Mouse (Mus musculus) kidney, adult 9 months (tissue): ENCODE measurements around the gene Pop4.
"Not testable (repeated sequence)": the region's sequence is repeated elsewhere in the genome, so short reads cannot be mapped to it uniquely, and the experiment has no call there.

ENCODE experiments used
- DNase-seq: peaks from one replicate; pipeline ENCODE4 v3.0.0; 2022

Pop4 gene

DNA sequence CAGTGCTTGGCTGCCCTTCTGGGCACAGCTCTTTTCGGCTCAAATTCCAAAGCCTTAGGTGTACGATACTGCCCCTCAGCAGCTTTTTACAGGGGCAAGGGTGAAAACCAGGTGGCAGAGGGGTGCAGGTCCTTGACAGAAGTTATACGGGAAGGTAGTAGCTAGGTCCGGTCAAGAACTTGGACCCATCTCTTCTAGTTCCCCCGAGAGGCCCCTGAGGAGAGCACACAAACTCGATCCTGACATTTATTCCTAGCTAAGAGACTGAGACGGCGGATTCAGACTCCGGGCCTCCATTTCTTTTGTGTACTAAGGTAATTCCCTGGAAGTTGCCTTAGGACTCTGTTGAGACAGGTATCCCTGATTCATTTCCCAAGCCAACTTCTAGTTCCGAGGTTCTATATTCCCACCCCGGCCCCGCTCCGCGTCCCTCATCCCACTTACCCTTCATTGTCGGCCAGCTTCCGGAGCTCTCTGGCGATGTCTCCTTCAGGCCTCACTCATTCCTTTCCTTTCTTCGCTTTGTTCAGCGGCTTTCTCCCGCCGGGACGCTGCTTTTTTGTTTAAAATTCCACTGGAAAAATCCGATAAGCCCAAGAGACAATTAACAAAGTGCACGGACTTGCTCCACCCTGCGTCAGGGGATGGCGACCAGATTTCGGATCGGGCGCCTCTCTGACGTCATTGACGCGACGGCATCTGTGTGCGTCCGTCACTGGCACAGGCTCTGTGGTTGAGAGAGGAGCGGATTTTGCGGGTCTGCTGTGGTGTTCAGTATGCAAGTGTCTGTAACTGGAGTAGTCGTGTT is at the start of gene Pop4:
Gene Pop4 (minus strand): TSS at position 721 of the 808 bp plus-strand sequence.
- peak; percentile 90 for DNase-seq

DNA sequence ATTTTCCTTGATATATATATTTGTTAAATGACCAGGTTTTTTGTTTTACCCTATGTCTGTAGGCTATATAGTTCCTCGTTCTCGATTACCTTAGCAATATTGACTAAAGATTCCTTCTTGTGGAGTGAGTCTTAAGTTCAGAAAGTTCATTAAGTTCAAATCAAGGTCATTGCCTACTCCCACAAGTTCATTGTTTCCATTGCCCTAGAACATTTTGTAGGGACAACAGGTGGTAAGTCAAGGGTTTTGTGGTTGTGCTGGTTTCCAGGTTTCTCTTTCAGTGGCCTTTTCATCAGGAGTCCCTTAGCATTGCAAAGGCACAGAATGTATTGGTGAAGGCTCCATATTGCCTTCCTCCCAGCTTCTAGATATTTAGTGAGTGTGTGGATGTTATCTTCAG is 49.4 kb upstream of the Pop4 start:
- DNase-seq = no peak

DNA sequence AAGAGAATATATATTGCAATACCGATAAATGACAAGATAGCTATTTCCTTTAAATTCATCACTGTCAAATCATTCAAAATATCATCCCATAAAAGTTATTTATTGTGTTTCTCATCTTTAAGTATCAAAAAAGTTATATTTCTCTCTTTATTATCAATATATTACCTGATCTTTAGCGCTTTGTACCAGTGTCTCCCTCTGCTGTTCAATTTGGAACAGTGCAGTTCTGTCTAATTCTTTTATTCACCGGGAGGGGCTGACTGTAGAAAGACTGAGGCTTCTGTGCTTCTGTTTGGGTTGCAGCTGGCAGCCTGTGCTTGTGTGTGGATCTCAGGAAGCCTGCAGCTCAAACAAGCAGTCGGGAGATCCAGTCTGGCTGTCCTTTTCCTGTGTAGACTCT is 11.0 kb upstream of the Pop4 start:
- DNase-seq = not testable (repeated sequence)

DNA sequence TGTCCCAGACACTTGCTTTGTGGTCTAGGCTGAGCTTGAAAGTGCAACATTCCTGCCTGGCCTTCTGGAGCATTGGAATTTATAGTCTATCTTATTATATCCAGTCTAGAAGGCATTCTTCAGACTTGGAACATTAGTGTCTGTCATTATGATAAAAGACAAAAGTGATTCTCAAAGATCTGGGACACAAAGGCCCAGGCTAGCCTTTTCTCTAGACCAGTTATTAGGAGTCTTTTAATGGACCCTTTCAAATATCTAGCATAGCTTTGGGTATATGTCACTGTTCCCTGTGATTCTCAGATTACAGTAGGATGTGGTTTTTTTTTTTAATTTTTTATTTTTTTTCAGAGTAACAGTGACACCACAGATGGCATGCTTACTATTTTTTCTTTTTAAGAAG is 1.3 kb upstream of the Pop4 start:
- no peak for DNase-seq

DNA sequence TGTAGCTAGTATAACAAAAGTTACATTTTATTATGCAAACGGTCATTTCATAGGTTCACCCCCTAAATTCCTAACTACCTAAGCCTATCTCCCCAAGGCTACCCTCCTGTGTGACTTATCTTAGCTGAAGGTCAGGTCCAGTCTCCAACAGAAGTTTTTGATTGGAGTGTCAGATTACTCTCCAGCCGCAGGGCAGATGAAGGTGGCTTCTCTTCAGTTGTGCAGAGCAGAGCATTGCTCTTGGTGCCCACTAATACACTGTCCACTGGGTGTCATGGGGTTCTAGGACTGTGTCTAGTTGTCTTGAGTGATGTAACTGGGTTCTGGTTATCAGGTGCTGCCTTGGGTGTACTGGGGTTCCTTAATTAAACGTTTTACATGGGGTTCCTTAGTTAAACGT is 636 bp upstream of the Pop4 start:
- peak; percentile 14 for DNase-seq

DNA sequence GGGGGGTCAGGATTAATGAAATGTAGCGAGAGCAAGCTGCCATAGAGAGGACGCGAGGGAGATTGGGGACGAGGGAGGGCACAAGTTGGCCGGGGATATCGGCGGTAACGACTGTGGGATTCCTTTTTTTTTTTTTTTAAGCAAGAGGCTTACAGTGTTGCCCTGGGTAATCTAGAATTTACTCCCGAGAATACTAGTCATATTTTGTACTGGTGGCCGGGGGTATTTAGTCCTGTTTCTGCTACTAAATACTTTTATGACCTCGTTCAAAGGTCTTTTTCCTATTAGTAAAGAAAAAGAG is 238 bp upstream of the Pop4 start:
- DNase-seq = no peak

DNA sequence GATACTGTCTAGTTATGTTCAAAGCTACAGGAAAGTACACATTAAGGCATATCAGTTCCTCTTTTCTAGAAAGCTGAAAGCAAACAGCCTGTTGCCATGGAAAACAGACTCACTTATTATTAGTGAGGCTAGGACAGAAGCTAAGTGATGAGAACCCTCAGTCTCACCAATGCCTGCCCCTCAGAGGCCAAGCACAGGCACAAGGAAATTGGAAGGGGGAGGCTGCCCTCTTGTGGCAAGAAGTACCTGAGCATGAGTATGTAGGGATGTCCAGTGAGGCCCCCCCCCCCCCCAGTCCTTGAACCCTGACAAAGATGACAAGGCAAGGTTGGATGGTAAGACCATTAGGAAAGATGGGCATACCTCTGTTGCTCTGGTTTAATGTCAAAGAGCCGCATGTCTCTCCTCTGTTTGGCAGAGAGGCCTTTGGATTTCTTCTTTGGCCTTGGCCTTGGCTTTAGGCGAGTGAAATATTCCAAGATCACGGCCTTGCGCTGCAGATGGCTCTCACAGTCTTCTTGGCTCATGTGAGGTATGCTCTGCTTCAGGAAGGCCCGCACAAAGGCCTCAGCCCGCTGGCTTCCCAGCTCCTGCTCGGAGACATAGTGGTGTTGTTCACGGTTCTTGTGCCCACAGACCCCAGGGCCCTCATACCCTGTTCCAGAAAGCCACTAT is 4.1 kb downstream of the Pop4 start:
- peak; percentile 61 for DNase-seq

DNA sequence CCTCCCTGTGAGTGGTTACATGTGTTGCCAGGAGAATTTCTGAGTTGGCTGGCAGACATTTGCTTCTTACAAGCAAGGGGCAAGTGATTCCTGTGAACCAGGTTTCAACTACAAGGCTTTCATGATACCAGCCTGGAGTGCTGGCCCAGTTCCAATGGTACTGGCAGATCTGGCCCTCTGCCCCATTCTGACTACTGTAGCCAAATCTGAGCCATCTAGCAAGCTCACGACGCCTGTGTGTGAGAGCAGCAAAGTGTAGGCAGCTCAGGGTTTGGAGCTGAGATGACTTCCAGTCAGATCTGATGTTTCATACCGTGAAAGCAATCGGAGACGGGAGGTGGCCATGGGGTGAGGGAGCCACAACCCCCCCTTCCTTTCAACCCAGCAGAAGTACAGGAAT is 8.8 kb downstream of the Pop4 start:
- DNase-seq = peak; percentile 26

DNA sequence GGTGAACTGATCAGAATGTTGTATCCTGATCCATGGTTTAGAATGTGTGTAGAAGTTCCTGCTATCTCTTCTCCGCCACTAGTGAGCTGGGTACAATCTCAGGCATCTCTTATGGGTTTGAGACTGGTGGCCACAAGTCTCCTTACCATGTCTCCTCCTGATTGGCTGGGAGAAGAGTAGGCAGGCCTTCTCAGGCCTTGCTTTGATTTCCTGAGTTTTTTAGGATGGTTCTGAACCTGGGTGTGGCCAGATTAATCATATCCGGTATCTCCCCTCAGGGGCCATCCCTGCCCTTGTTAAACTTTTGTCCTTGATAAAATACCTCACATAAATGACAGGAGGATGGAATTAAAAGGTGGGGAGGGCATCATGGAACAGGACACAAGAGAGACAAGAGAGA is 11.6 kb downstream of the Pop4 start:
- DNase-seq = no peak

DNA sequence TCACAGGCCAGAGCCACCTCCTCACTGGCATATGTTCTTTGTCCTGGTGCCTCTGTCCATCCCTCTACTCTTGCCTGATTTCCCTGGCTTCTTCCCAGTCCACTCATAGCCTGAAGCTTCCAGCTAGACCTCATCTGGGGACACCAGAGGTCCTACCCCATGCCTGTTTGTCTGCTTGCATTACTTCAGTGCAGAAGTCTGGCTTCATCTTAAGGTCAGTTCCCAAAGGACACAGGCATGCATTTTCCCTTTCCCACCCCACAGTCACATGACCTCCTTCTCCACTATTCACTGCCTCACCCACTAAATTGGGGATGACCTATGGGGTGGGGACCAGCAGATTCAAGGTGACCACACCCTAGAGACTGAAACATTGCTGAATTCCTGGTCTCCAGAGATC is 17.8 kb downstream of the Pop4 start:
- DNase-seq = no peak

DNA sequence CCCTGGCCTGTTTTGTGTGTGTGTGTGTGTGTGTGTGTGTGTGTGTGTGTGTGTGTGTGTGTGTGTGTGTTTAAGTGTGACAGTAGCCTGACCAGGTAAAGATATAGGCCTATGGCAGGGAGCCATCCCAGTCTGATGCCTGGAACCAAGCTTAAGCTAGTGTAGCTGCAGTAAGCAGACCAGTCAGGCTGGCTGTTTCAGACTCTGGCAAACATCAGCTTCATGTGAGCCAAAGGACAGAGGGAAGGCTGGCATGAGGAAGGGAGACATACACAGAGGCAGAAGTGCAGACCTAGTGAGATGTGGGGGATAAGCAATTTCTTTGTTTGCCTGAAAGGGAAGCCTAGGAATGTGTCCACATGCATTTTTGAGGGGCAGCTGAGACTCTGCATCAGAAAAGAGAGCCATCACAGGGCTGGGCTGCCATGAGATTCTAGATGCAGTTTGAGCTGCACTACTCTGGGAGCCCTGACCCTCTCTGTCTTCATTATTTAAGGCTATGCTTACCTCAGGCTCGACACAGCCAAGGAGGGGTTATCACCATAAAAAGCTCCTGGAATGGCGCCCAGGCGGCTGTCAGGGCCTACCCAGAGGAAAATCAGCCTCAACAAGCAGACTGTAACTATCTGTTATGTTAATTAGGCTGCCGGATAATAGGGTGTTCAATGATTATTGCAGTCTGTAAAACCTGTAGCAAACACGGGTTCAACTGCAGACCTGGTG is 19.6 kb downstream of the Pop4 start:
- DNase-seq = no peak

DNA sequence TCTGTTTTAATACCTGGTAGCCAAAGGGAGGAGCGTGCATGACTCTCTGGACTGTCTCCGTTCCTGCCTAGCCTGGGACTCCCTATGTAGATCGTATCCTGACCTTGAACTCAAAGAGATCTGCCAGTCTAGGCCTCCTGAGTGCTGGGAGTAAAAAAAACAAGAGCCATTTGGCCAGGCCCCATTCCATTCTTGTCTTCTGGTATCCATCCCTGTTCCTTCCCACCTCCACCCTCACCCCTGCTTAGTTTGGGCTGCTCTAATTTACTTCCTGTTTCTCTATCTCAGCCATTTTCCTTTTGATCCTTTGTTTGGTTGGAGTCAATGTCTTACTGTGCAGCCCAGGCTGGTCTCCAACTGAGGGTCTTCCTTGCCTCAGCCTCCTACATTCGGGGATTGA is 28.8 kb downstream of the Pop4 start:
- DNase-seq = no peak

DNA sequence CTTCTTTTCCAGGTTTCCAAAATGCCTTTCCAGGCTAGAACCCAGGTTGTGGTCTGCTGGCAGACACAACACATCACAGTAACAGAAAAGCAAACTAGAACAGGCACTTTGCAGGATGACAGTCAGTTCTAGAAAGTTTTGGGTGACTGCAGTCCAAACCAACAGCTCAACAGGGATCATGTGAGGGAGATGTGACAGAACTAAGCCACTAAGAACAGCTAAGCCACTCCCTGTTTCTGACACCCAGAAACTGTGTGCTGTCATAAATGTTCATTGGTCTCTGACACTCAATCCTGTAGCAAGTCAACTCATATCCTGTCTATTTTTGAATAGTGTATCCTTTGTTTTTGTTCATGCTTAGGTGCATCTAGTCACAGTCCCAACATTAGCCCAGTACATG is 34.1 kb downstream of the Pop4 start:
- no peak for DNase-seq

DNA sequence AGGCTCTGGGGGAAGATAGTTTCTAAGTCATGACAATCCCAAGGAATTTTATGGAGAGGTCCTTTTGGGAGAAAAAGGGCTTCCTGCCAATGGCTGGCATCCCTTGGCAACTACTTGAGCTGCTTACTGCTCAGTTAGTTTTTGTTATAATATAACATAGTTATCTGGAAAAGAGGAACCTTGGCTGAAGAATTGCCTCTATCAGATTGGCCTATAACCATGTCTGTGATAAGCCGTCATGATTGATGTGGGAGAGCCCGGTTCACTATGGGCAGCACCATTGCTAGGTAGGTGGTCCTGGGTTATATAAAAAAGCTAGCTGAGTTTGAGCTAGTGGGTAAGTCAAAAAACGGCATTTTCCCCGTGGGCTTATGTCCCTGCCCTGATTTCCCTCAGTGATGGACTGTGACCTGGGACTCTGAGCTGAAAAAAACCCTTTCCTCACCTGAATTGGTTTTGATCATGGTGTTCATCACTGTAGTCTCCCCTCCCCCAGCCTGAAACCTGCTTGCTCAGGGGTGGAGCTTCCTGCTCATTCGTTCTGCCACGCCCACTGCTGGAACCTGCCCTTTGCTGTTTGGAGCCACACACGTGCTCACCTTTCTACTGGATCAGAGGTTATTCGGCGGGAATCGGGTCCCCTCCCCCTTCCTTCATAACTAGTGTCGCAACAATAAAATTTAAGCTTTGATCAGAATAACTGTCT is 34.7 kb downstream of the Pop4 start:
- peak; percentile 80 for DNase-seq

DNA sequence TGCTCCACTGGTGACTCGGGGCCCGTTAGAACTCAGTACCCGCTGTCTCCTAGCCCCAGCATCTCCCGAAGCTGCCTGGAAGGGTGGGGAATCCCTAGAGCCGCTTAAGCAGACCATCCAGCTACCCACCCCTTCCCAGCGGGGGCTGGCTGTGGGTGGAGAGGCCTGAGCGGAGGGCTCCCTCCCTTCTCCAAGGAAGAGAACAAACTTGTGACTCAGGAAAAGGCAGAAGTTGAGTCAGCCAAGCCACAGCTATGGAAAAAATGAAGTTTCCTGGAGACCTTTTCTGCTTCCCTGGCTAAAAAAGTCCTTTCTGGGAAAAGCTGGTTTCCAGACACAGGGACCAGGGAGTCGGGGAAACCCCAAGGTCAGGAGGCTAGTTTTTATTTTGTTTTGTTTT is 40.9 kb downstream of the Pop4 start:
- DNase-seq = peak; percentile 47

DNA sequence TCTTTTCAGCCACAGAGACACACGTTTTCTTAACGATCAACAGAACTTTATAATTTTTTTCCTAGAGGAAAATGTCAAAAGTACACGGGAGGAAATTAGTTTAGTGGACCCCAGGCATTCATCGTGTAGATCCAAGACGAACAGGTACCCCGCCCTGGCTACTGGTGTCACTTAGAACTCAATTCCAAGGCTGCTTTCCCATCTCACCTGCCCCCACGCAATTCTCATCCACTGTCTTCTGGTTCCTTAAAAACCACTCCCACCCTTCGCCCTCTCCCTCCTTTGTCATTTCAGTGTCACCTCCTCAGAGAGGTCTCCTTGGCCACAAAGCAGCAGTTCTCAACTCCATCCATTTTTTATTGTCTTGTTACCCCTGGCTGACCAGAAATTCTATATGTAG is 42.9 kb downstream of the Pop4 start:
- no peak for DNase-seq

DNA sequence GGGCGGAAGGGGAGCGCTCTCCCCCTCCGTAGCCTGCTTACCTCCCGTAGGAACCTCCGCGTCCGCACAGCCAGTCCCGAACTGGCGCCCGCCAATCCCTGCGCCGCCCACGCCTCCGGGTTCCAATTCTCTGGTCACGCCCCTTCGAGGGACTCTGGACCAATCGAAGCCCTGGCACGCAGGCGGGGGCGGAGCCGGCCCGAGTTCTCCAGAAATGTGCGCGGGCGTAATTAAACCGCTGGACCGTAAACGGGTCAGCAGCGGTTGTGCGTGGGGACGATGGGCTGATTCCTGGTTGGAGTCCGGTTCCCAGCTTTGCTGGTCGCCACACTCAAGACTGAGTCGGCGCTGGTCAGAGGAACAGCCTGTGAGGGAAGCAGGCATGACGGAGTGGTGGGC is 43.3 kb downstream of the Pop4 start, which contains the start of gene Plekhf1:
Gene Plekhf1 (minus strand): TSS at position 117 of the 399 bp plus-strand sequence.
- peak; percentile 98 for DNase-seq

DNA sequence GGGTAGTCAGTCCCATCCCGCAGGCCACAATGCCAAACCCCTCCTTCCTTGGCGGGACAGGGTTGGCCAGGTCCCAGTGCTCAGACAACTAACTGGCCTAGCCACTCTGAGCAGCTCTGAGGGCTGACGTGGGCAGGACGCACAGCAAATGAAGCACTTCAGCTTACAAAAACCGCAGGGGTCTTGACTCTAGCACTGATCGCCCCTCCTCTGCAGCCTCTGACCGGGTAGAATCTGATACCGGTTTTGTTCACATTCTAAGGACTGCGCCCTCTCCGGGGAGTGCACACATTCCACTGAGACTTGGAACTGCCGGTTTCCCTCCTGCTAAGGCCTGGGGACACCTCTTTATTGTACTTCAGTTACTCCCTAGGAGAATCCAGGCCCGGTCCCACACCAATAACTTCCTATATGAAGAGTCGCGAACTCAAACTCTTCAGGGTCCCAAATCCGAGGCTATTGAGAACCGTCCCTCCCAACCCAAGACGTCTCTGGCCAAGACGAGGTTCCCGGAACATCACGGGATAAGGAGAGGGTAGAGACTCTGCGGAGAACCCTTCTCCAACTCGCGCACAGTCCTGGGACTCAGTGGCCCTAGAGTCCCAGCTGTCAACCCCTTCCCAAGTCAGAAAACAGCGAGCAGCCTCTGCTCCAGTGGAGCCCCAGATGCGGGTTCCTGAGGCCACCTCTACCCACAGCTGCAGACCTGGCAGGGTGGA is 43.9 kb downstream of the Pop4 start:
- peak; percentile 86 for DNase-seq

DNA sequence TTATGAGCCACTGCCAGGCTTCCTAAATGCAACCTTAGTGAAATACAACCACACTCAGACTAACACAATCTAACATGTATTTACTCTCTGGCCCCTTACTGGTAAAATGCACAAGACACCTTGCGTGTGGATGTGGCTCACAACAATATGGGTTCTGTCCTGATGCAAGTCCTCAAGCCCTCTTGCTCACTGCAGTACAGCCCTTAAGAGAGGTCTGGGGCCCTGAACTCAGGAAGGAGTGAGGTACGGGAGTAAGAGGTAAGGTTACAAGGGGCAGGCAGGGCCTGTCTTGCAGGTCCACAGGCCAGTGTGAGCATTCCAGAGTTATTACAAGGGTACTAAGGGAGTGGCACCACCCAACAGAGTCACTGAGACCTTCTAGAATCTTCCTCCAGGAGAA is 45.0 kb downstream of the Pop4 start:
- DNase-seq = no peak

DNA sequence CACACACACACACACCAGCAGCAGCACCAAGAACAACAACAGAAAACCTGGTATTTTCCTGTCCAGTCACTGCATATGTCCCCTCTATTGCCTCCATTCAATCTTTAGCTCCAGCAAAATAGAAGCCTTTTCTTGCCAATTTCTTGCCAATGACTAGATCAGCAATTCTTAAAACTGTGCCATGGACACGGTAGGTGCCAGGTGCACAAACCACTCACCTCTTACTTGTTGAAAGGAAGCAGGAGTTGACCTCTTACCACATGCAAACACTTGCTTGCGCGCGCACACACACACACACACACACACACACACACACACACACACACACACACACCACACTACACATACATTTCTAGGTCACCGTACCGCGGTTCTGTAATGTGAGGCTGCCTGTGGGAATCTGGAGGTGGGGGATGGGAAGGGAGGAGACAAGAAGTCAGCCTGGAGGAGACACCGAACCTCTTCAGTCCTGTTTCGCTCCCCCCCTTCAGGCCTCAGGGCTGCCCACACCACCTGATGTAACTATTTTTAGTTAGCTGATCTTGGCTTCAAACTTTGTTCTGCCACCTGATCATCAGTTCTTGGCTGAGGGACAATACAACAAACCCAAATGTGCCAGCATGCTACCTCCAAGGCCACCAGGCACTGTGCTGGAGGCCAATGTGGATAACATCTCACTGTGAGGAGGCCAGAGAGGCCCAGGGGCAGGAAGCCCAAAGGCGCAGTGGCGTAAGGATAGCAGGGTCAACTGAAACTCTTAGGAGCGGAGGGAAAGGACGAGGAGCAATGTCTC is 46.5 kb downstream of the Pop4 start:
- peak; percentile 81 for DNase-seq

DNA sequence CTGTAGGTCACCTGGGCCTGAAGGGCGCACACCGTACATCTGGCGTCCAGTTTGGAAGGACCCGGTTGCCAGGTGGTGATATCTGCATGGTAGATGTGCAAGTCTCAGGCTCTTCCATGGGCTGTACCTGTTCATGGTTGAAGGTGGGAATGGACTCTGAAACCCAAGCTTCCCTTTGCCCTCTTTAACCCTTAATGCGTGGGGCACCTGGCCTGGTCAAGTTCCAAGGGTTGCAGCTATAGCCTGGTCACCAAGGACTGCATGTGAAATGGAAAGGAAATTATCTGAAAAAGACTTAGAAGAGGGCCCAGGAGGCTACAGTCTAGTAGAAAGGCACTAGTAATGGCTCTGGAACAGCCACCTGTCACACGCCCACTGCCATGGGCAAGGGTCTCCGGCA is 50.4 kb downstream of the Pop4 start:
- peak; percentile 58 for DNase-seq

DNA sequence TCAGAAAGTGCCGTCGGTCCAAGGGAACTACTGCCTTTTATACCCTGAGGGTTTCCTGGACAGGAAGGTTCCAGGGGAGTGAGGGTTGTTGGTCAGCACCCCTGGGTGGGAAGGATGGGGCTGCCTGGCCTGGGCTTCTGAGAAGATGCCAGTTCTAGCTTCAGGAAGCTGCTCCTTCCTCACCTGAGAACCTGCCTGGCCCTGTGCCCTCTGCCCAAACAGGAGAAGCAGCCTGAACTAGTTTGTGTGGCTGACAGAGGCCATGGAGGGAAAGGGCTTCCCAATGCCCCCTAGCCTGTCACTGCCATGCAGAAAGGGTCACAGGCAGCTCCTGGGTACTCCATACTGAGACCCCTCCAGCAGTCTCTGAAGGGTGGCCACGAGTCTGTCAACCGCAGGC is 51.7 kb downstream of the Pop4 start:
- DNase-seq = no peak
